8 mouse cellular contexts compared by ENCODE assay signal in genomic region chr12:70937150-70937549, GRCm38 (mm10). TPM values are rescaled to one million over a fixed set of nuclear protein-coding genes. Genes with fewer than 3 reads are reported as not detected.
DNase-seq lines count a peak whose midpoint lies in the region; ATAC-seq lines count a peak whose summit lies in the region.

No protein-coding gene starts in this region.

- H3K27ac ChIP-seq in heart, embryonic 14.5 days (replicated peaks in 1 of 2; ENCODE audit: control insufficient read depth in 1 of 2, insufficient read depth in 1 of 2, low read depth in 2 of 2, low read length in 2 of 2), result peak overlapping the region; percentile 91 to 99
- H3K27ac ChIP-seq in limb, embryonic 13.5 days, result peak overlapping the region; percentile 91
- H3K27ac ChIP-seq in neural tube, embryonic 11.5 days (ENCODE audit: low read depth, low read length), result peak overlapping the region; percentile 68

- H3K9ac ChIP-seq in heart, embryonic 14.5 days (ENCODE audit: low read length), result peak overlapping the region; percentile 96
- H3K9ac ChIP-seq in limb, embryonic 13.5 days, result peak overlapping the region; percentile 93
- peak overlapping the region; percentile 73 for H3K9ac ChIP-seq in neural tube, embryonic 11.5 days (ENCODE audit: low read length)

- peak overlapping the region; percentile 99 for H3K4me3 ChIP-seq in megakaryocyte, embryonic 14.5 days (replicated peaks)
- peak overlapping the region; percentile 57 to 97 for H3K4me3 ChIP-seq in heart, embryonic 14.5 days (ENCODE audit: control insufficient read depth in 1 of 2, insufficient read depth in 1 of 2, low read depth in 1 of 2, low read length in 2 of 2)
- H3K4me3 ChIP-seq in limb, embryonic 13.5 days, result peak overlapping the region; percentile 92
- H3K4me3 ChIP-seq in neural tube, embryonic 11.5 days (ENCODE audit: low read depth, low read length), result peak overlapping the region; percentile 86

- peak; percentile 21 to 39 for DNase-seq in cerebellum, postnatal 25 days
- DNase-seq in neural tube, embryonic 11.5 days (ENCODE audit: low spot score), result peak; percentile 23
- DNase-seq in urinary bladder, postnatal 10 days (ENCODE audit: low spot score), result no peak
- no peak for DNase-seq in spleen, postnatal 4 days (ENCODE audit: low spot score in 2 of 2)

- H3K27me3 ChIP-seq in megakaryocyte, embryonic 14.5 days (replicated peaks), result no peaks in the 10 kb centered on the region
- no peaks in the 10 kb centered on the region for H3K27me3 ChIP-seq in heart, embryonic 14.5 days (ENCODE audit: control insufficient read depth, insufficient read depth, low read length)
- H3K27me3 ChIP-seq in limb, embryonic 13.5 days, result no peaks in the 10 kb centered on the region
- H3K27me3 ChIP-seq in neural tube, embryonic 11.5 days (ENCODE audit: control insufficient read depth, insufficient read depth, low read length), result no peaks in the 10 kb centered on the region

- ATAC-seq in megakaryocyte, adult 5-6 weeks (ENCODE audit: poor library complexity, severe bottlenecking), result no peak
- no peak for ATAC-seq in heart, embryonic 14.5 days (ENCODE audit: insufficient number of reproducible peaks, insufficient read depth, low FRiP score, low read depth)
- peak; percentile 18; the same call in 1 of the 2 replicates for ATAC-seq in limb, embryonic 13.5 days (ENCODE audit: low FRiP score, low read depth)
- peak; percentile 27 for ATAC-seq in neural tube, embryonic 11.5 days (ENCODE audit: insufficient read depth, low FRiP score, low TSS enrichment)

- peaks cover 26% of the 10 kb centered on the region for H3K36me3 ChIP-seq in megakaryocyte, embryonic 14.5 days (replicated peaks; ENCODE audit: low read length)
- peaks cover 17% of the 10 kb centered on the region for H3K36me3 ChIP-seq in heart, embryonic 14.5 days (ENCODE audit: control insufficient read depth, insufficient read depth, low read length)
- H3K36me3 ChIP-seq in limb, embryonic 13.5 days, result peaks cover 12% of the 10 kb centered on the region
- H3K36me3 ChIP-seq in neural tube, embryonic 11.5 days (ENCODE audit: control insufficient read depth, insufficient read depth, low read length), result no peaks in the 10 kb centered on the region

- H3K9me3 ChIP-seq in megakaryocyte, embryonic 14.5 days, result peaks cover 27% of the 10 kb centered on the region
- H3K9me3 ChIP-seq in heart, embryonic 14.5 days (ENCODE audit: control insufficient read depth, low read length), result 0 out of 2 replicates have a peak, but pooled peaks cover 2% of the 10 kb centered on the region
- no peaks in the 10 kb centered on the region for H3K9me3 ChIP-seq in limb, embryonic 13.5 days
- H3K9me3 ChIP-seq in neural tube, embryonic 11.5 days (ENCODE audit: control insufficient read depth, low read length), result no peaks in the 10 kb centered on the region

- peak overlapping the region; percentile 67 for H3K4me2 ChIP-seq in heart, embryonic 14.5 days (ENCODE audit: low read length)
- peak overlapping the region; percentile 71 for H3K4me2 ChIP-seq in limb, embryonic 13.5 days (replicated peaks)
- H3K4me2 ChIP-seq in neural tube, embryonic 11.5 days (ENCODE audit: low read depth), result peak overlapping the region; percentile 75

- WGBS in heart, embryonic 14.5 days, result 38% methylated on average over 6 of the region's 12 CpGs
- WGBS in limb, embryonic 13.5 days, result 34% methylated on average over 7 of the region's 12 CpGs
- WGBS in neural tube, embryonic 11.5 days, result 29% methylated on average over 8 of the region's 12 CpGs

- peaks cover 10% of the 10 kb centered on the region for H3K4me1 ChIP-seq in megakaryocyte, embryonic 14.5 days
- peaks cover 2 to 4% of the 10 kb centered on the region in 2 experiments; a peak in 2 of 4 replicates for H3K4me1 ChIP-seq in heart, embryonic 14.5 days (ENCODE audit: control insufficient read depth in 2 of 2, insufficient read depth in 2 of 2, low read length in 2 of 2)
- H3K4me1 ChIP-seq in limb, embryonic 13.5 days, result peaks cover 11% of the 10 kb centered on the region
- H3K4me1 ChIP-seq in neural tube, embryonic 11.5 days (ENCODE audit: control insufficient read depth, insufficient read depth, low read length), result no peaks in the 10 kb centered on the region; the same call in 1 of the 2 replicates

RNA-seq across cellular contexts. Expression of gene Actr10, which starts 0.5 kb away (rescaled TPM):
- 1.4 and 1.9 TPM in 2 replicates for polyA plus RNA-seq in megakaryocyte, embryonic 14.5 days (2012; ENCODE audit: insufficient read depth, low replicate concordance)
- total RNA-seq in megakaryocyte, adult 5-6 weeks (2015), result 109 and 153 TPM in 2 replicates
- 54.0 and 81.4 TPM in 2 replicates for total RNA-seq in megakaryocyte, adult 5-6 weeks (2017)
- 208 and 222 TPM in 2 replicates for polyA plus RNA-seq in heart, embryonic 14.5 days (2014; fragmentation: Nextera tagmentation; extraction: Ambion mirVana)
- 244 and 273 TPM in 2 replicates for polyA plus RNA-seq in limb, embryonic 13.5 days (2015; fragmentation: Nextera tagmentation; extraction: Ambion mirVana)
- polyA plus RNA-seq in neural tube, embryonic 11.5 days (2014; fragmentation: Nextera tagmentation; extraction: Ambion mirVana), result 290 and 299 TPM in 2 replicates

RNA-seq across cellular contexts. Expression of gene Psma3, which starts 37.3 kb away (rescaled TPM):
- 6.6 and 16.5 TPM in 2 replicates for polyA plus RNA-seq in megakaryocyte, embryonic 14.5 days (2012; ENCODE audit: insufficient read depth, low replicate concordance)
- 302 and 324 TPM in 2 replicates for total RNA-seq in megakaryocyte, adult 5-6 weeks (2015)
- total RNA-seq in megakaryocyte, adult 5-6 weeks (2017), result 246 and 252 TPM in 2 replicates
- polyA plus RNA-seq in heart, embryonic 14.5 days (2014; fragmentation: Nextera tagmentation; extraction: Ambion mirVana), result 427 and 453 TPM in 2 replicates
- 634 and 669 TPM in 2 replicates for polyA plus RNA-seq in limb, embryonic 13.5 days (2015; fragmentation: Nextera tagmentation; extraction: Ambion mirVana)
- polyA plus RNA-seq in neural tube, embryonic 11.5 days (2014; fragmentation: Nextera tagmentation; extraction: Ambion mirVana), result 640 and 649 TPM in 2 replicates

Comparison
In these comparisons a context has a peak if more than half of its experiments do, and no peak if none do; other contexts are left out.
1. ATAC-seq: peak in limb, embryonic 13.5 days (single experiment) and neural tube, embryonic 11.5 days (single experiment); none in megakaryocyte, adult 5-6 weeks (single experiment) and heart, embryonic 14.5 days (single experiment).
2. DNase-seq: peak in cerebellum, postnatal 25 days (2 of 2) and neural tube, embryonic 11.5 days (single experiment); none in urinary bladder, postnatal 10 days (single experiment) and spleen, postnatal 4 days (0 of 2).
3. RNA of gene Actr10, which starts 0.5 kb away (polyA plus RNA-seq): 290 to 299 TPM in neural tube, embryonic 11.5 days, 244 to 273 TPM in limb, embryonic 13.5 days and 208 to 222 TPM in heart, embryonic 14.5 days; 1.4 to 1.9 TPM in megakaryocyte, embryonic 14.5 days; every median in the first group is over 10 times any median in the second.
4. RNA of gene Psma3, which starts 37.3 kb away (polyA plus RNA-seq): 640 to 649 TPM in neural tube, embryonic 11.5 days, 634 to 669 TPM in limb, embryonic 13.5 days and 427 to 453 TPM in heart, embryonic 14.5 days; 6.6 to 16.5 TPM in megakaryocyte, embryonic 14.5 days; every median in the first group is over 10 times any median in the second.
5. Peak in every context shown above with its lines, with median percentiles within 50 percentile points of each other: H3K4me3 ChIP-seq, H3K27ac ChIP-seq, H3K4me2 ChIP-seq and H3K9ac ChIP-seq.